Mouse (Mus musculus) layer of hippocampus, postnatal 14 days (tissue): ENCODE data around the gene Parvg. TPM values are rescaled to one million over a fixed set of nuclear protein-coding genes. Genes with fewer than 3 reads are reported as not detected.

ENCODE experiments used
- DNase-seq, 2 experiments: peaks; one replicate each; pipeline ENCODE4 v3.0.0; 2021 to 2022; ENCODE audit warnings: low spot score in 2 of 2, mixed read lengths in 1 of 2
- total RNA-seq, 2 experiments: library from RNA; stranded (reverse); gene quantifications; 2 replicates each; pipeline ENCODE4 v1.2.3; 2021

Parvg gene
- total RNA-seq, 2 experiments from 2014 or later: 7.6 to 8.6 TPM

GRCm38 (mm10) chr15:84303264-84303663, 20.6 kb upstream of the Parvg start:
- DNase-seq: no peak

- no peak for DNase-seq
These were observed 18.5 kb upstream of the Parvg start for GRCm38 (mm10) chr15:84305333-84305732.

GRCm38 (mm10) chr15:84310271-84310670, 13.6 kb upstream of the Parvg start:
- peak; percentile 69 to 88 for DNase-seq

- no peak for DNase-seq
These were observed 12.3 kb upstream of the Parvg start for GRCm38 (mm10) chr15:84311295-84312085.

- no peak for DNase-seq
These were observed 10.8 kb upstream of the Parvg start for GRCm38 (mm10) chr15:84312878-84313565.

- DNase-seq: no peak
These were observed 10.3 kb upstream of the Parvg start for GRCm38 (mm10) chr15:84313566-84313878.

GRCm38 (mm10) chr15:84314420-84315080, 9.3 kb upstream of the Parvg start:
- no peak for DNase-seq

- DNase-seq: peak; percentile 62 to 82
These were observed 8.4 kb upstream of the Parvg start for GRCm38 (mm10) chr15:84315276-84316046.

- DNase-seq: no peak
These were observed 4.4 kb upstream of the Parvg start for GRCm38 (mm10) chr15:84319393-84319792.

GRCm38 (mm10) chr15:84321544-84322174, 2.2 kb upstream of the Parvg start:
- peak in 1 of 2 experiments; percentile 81 for DNase-seq

- no peak for DNase-seq
These were observed 1.2 kb downstream of the Parvg start for GRCm38 (mm10) chr15:84324870-84325553.

- no peak for DNase-seq
These were observed 1.9 kb downstream of the Parvg start for GRCm38 (mm10) chr15:84325736-84326135.

GRCm38 (mm10) chr15:84328870-84329269, 5.0 kb downstream of the Parvg start:
- DNase-seq: no peak

- no peak for DNase-seq
These were observed 6.1 kb downstream of the Parvg start for GRCm38 (mm10) chr15:84329940-84330339.

GRCm38 (mm10) chr15:84331066-84331612, 7.3 kb downstream of the Parvg start:
- no peak for DNase-seq

- peak in 1 of 2 experiments; percentile 49 for DNase-seq
These were observed 12.5 kb downstream of the Parvg start for GRCm38 (mm10) chr15:84336281-84336817.

- DNase-seq: no peak
These were observed 13.8 kb downstream of the Parvg start for GRCm38 (mm10) chr15:84337599-84337998.

- no peak for DNase-seq
These were observed 17.1 kb downstream of the Parvg start for GRCm38 (mm10) chr15:84340926-84341325.

- DNase-seq: no peak
These were observed 24.9 kb downstream of the Parvg start for GRCm38 (mm10) chr15:84348769-84349168.
